Mouse (Mus musculus): ENCODE data around the gene 1700113H08Rik. TPM values are rescaled to one million over a fixed set of nuclear protein-coding genes. Genes with fewer than 3 reads are reported as not detected.

1700113H08Rik gene
- polyA plus RNA-seq, 1 experiment from 2014 or later: not detected

- Histone ChIP-seq H3K4me3 (replicated peaks; ENCODE audit: low read length) (no peak overlapping the region), H3K4me2 (ENCODE audit: low read length) (no peak overlapping the region), H3K9me3 (ENCODE audit: control insufficient read depth, low read length) (no peaks in the 10 kb centered on the region), H3K36me3 (ENCODE audit: control insufficient read depth, insufficient read depth) (no peaks in the 10 kb centered on the region), H3K27me3 (replicated peaks; ENCODE audit: control insufficient read depth, insufficient read depth, low read length) (no peaks in the 10 kb centered on the region), H3K27ac (ENCODE audit: low read length) (no peak overlapping the region), H3K9ac (replicated peaks; ENCODE audit: low read depth, low read length) (no peak overlapping the region), H3K4me1 (replicated peaks; ENCODE audit: control insufficient read depth, insufficient read depth, low read length) (no peaks in the 10 kb centered on the region)
- no peak for ATAC-seq
- 93% methylated on average over 5 of the region's 5 CpGs for WGBS
Observed at GRCm38 (mm10) chr10:87125094-87125493, 67.2 kb downstream of the 1700113H08Rik start.

GRCm38 (mm10) chr10:87126186-87126824 lies 68.5 kb downstream of the 1700113H08Rik start:
- H3K4me3 ChIP-seq (replicated peaks; ENCODE audit: low read length): no peak overlapping the region
- no peaks in the 10 kb centered on the region for H3K36me3 ChIP-seq (ENCODE audit: control insufficient read depth, insufficient read depth)
- H3K27ac ChIP-seq (ENCODE audit: low read length): no peak overlapping the region
- no peaks in the 10 kb centered on the region for H3K9me3 ChIP-seq (ENCODE audit: control insufficient read depth, low read length)
- ATAC-seq: no peak
- WGBS: 90% methylated on average over 12 of the region's 12 CpGs
- no peak overlapping the region for H3K4me2 ChIP-seq (ENCODE audit: low read length)
- H3K9ac ChIP-seq (replicated peaks; ENCODE audit: low read depth, low read length): no peak overlapping the region
- no peaks in the 10 kb centered on the region for H3K27me3 ChIP-seq (replicated peaks; ENCODE audit: control insufficient read depth, insufficient read depth, low read length)
- H3K4me1 ChIP-seq (replicated peaks; ENCODE audit: control insufficient read depth, insufficient read depth, low read length): no peaks in the 10 kb centered on the region

GRCm38 (mm10) chr10:87151050-87151449 lies 93.2 kb downstream of the 1700113H08Rik start:
- Histone ChIP-seq H3K9ac (replicated peaks; ENCODE audit: low read depth, low read length) (no peak overlapping the region), H3K27me3 (replicated peaks; ENCODE audit: control insufficient read depth, insufficient read depth, low read length) (no peaks in the 10 kb centered on the region), H3K27ac (ENCODE audit: low read length) (no peak overlapping the region), H3K36me3 (ENCODE audit: control insufficient read depth, insufficient read depth) (no peaks in the 10 kb centered on the region), H3K4me3 (replicated peaks; ENCODE audit: low read length) (no peak overlapping the region), H3K4me2 (ENCODE audit: low read length) (no peak overlapping the region), H3K9me3 (ENCODE audit: control insufficient read depth, low read length) (no peaks in the 10 kb centered on the region), H3K4me1 (replicated peaks; ENCODE audit: control insufficient read depth, insufficient read depth, low read length) (no peaks in the 10 kb centered on the region)
- WGBS: 98% methylated on average over 6 of the region's 6 CpGs
- ATAC-seq: no peak

GRCm38 (mm10) chr10:87153731-87154505 lies 96.1 kb downstream of the 1700113H08Rik start:
- no peak overlapping the region for H3K27ac ChIP-seq (ENCODE audit: low read length)
- no peaks in the 10 kb centered on the region for H3K4me1 ChIP-seq (replicated peaks; ENCODE audit: control insufficient read depth, insufficient read depth, low read length)
- H3K4me2 ChIP-seq (ENCODE audit: low read length): no peak overlapping the region
- no peaks in the 10 kb centered on the region for H3K36me3 ChIP-seq (ENCODE audit: control insufficient read depth, insufficient read depth)
- no peaks in the 10 kb centered on the region for H3K9me3 ChIP-seq (ENCODE audit: control insufficient read depth, low read length)
- no peak overlapping the region for H3K9ac ChIP-seq (replicated peaks; ENCODE audit: low read depth, low read length)
- no peak for ATAC-seq
- H3K27me3 ChIP-seq (replicated peaks; ENCODE audit: control insufficient read depth, insufficient read depth, low read length): no peaks in the 10 kb centered on the region
- WGBS: 79% methylated on average over 14 of the region's 14 CpGs
- no peak overlapping the region for H3K4me3 ChIP-seq (replicated peaks; ENCODE audit: low read length)

- Histone ChIP-seq H3K27me3 (replicated peaks; ENCODE audit: control insufficient read depth, insufficient read depth, low read length) (no peaks in the 10 kb centered on the region), H3K36me3 (ENCODE audit: control insufficient read depth, insufficient read depth) (no peaks in the 10 kb centered on the region), H3K4me3 (replicated peaks; ENCODE audit: low read length) (no peak overlapping the region), H3K4me1 (replicated peaks; ENCODE audit: control insufficient read depth, insufficient read depth, low read length) (no peaks in the 10 kb centered on the region), H3K4me2 (ENCODE audit: low read length) (no peak overlapping the region), H3K9ac (replicated peaks; ENCODE audit: low read depth, low read length) (no peak overlapping the region), H3K27ac (ENCODE audit: low read length) (no peak overlapping the region), H3K9me3 (ENCODE audit: control insufficient read depth, low read length) (no peaks in the 10 kb centered on the region)
- no peak for ATAC-seq
- WGBS: 63% methylated on average over 9 of the region's 9 CpGs
Observed at GRCm38 (mm10) chr10:87159781-87160180, 101.9 kb downstream of the 1700113H08Rik start.

GRCm38 (mm10) chr10:87196123-87196756 lies 138.4 kb downstream of the 1700113H08Rik start:
- no peak overlapping the region for H3K4me3 ChIP-seq (replicated peaks; ENCODE audit: low read length)
- ATAC-seq: peak; percentile 58
- H3K9ac ChIP-seq (replicated peaks; ENCODE audit: low read depth, low read length): no peak overlapping the region
- no peaks in the 10 kb centered on the region for H3K9me3 ChIP-seq (ENCODE audit: control insufficient read depth, low read length)
- WGBS: 50% methylated on average over 7 of the region's 7 CpGs
- no peaks in the 10 kb centered on the region for H3K36me3 ChIP-seq (ENCODE audit: control insufficient read depth, insufficient read depth)
- no peaks in the 10 kb centered on the region for H3K27me3 ChIP-seq (replicated peaks; ENCODE audit: control insufficient read depth, insufficient read depth, low read length)
- no peaks in the 10 kb centered on the region for H3K4me1 ChIP-seq (replicated peaks; ENCODE audit: control insufficient read depth, insufficient read depth, low read length)
- no peak overlapping the region for H3K27ac ChIP-seq (ENCODE audit: low read length)
- H3K4me2 ChIP-seq (ENCODE audit: low read length): no peak overlapping the region

GRCm38 (mm10) chr10:87198720-87199119 lies 140.9 kb downstream of the 1700113H08Rik start:
- Histone ChIP-seq H3K4me3 (replicated peaks; ENCODE audit: low read length) (no peak overlapping the region), H3K9me3 (ENCODE audit: control insufficient read depth, low read length) (no peaks in the 10 kb centered on the region), H3K9ac (replicated peaks; ENCODE audit: low read depth, low read length) (no peak overlapping the region), H3K27ac (ENCODE audit: low read length) (no peak overlapping the region), H3K4me2 (ENCODE audit: low read length) (no peak overlapping the region), H3K36me3 (ENCODE audit: control insufficient read depth, insufficient read depth) (no peaks in the 10 kb centered on the region), H3K4me1 (replicated peaks; ENCODE audit: control insufficient read depth, insufficient read depth, low read length) (no peaks in the 10 kb centered on the region), H3K27me3 (replicated peaks; ENCODE audit: control insufficient read depth, insufficient read depth, low read length) (no peaks in the 10 kb centered on the region)
- ATAC-seq: no peak
- 93% methylated on average over 2 of the region's 2 CpGs for WGBS

- no peak overlapping the region for H3K4me2 ChIP-seq (ENCODE audit: low read length)
- no peak overlapping the region for H3K27ac ChIP-seq (ENCODE audit: low read length)
- ATAC-seq: no peak
- no peak overlapping the region for H3K4me3 ChIP-seq (replicated peaks; ENCODE audit: low read length)
- no peaks in the 10 kb centered on the region for H3K9me3 ChIP-seq (ENCODE audit: control insufficient read depth, low read length)
- no peaks in the 10 kb centered on the region for H3K36me3 ChIP-seq (ENCODE audit: control insufficient read depth, insufficient read depth)
- H3K9ac ChIP-seq (replicated peaks; ENCODE audit: low read depth, low read length): no peak overlapping the region
- H3K4me1 ChIP-seq (replicated peaks; ENCODE audit: control insufficient read depth, insufficient read depth, low read length): no peaks in the 10 kb centered on the region
- H3K27me3 ChIP-seq (replicated peaks; ENCODE audit: control insufficient read depth, insufficient read depth, low read length): no peaks in the 10 kb centered on the region
- WGBS: 84% methylated on average over 1 of the region's 1 CpGs
Observed at GRCm38 (mm10) chr10:87209466-87209865, 151.6 kb downstream of the 1700113H08Rik start.

GRCm38 (mm10) chr10:87211046-87211445 lies 153.2 kb downstream of the 1700113H08Rik start:
- WGBS: 70% methylated on average over 4 of the region's 4 CpGs
- no peaks in the 10 kb centered on the region for H3K9me3 ChIP-seq (ENCODE audit: control insufficient read depth, low read length)
- H3K4me1 ChIP-seq (replicated peaks; ENCODE audit: control insufficient read depth, insufficient read depth, low read length): no peaks in the 10 kb centered on the region
- H3K27me3 ChIP-seq (replicated peaks; ENCODE audit: control insufficient read depth, insufficient read depth, low read length): no peaks in the 10 kb centered on the region
- no peaks in the 10 kb centered on the region for H3K36me3 ChIP-seq (ENCODE audit: control insufficient read depth, insufficient read depth)
- no peak overlapping the region for H3K4me3 ChIP-seq (replicated peaks; ENCODE audit: low read length)
- H3K27ac ChIP-seq (ENCODE audit: low read length): no peak overlapping the region
- no peak overlapping the region for H3K9ac ChIP-seq (replicated peaks; ENCODE audit: low read depth, low read length)
- no peak overlapping the region for H3K4me2 ChIP-seq (ENCODE audit: low read length)
- ATAC-seq: no peak

Measured in forebrain, embryonic 16.5 days (tissue).